ENCODE assay signal across 8 mouse cellular contexts in genomic region chr1:91574208-91574607, GRCm38 (mm10). TPM values are rescaled to one million over a fixed set of nuclear protein-coding genes. Genes with fewer than 3 reads are reported as not detected.
A peak's percentile ranks its signal among the peaks of the same experiment; 100 is the strongest.
DNase-seq lines count a peak whose midpoint lies in the region; ATAC-seq and TF ChIP-seq lines count a peak whose summit lies in the region.

No protein-coding gene starts in this region.

- peak; percentile 64; the same call in 1 of the 2 replicates for TF ChIP-seq CTCF in embryonic fibroblast, embryonic 13.5 days (IDR thresholded peaks at IDR 0.05; ENCODE audit: borderline replicate concordance, insufficient read depth, low read length)
- TF ChIP-seq CTCF in layer of hippocampus, adult 2 months (conservative IDR thresholded peaks at IDR 0.05): peak; percentile 89
- TF ChIP-seq CTCF in thymus, adult 2 months (IDR thresholded peaks at IDR 0.05; ENCODE audit: borderline replicate concordance, control insufficient read depth, extremely low read depth, insufficient read depth, low read length, poor library complexity): no peak

- no peak overlapping the region for H3K27ac ChIP-seq in forebrain, embryonic 11.5 days (ENCODE audit: low read depth, low read length)
- no peak overlapping the region for H3K27ac ChIP-seq in forebrain, embryonic 12.5 days
- no peak overlapping the region for H3K27ac ChIP-seq in embryonic fibroblast, embryonic 13.5 days (ENCODE audit: insufficient read depth, low read length)
- no peak overlapping the region for H3K27ac ChIP-seq in layer of hippocampus, adult 2 months
- H3K27ac ChIP-seq in thymus, adult 2 months (ENCODE audit: control insufficient read depth, insufficient read depth, low read length): no peak overlapping the region

- WGBS in forebrain, embryonic 11.5 days: 70% methylated on average over 3 of the region's 3 CpGs
- WGBS in forebrain, embryonic 12.5 days: 67% methylated on average over 3 of the region's 3 CpGs
- WGBS in thymus, adult 2 months: 73% methylated on average over 3 of the region's 3 CpGs

- no peak overlapping the region for H3K4me2 ChIP-seq in forebrain, embryonic 11.5 days (ENCODE audit: low read depth, low read length, severe bottlenecking)
- H3K4me2 ChIP-seq in forebrain, embryonic 12.5 days: no peak overlapping the region

- ATAC-seq in forebrain, embryonic 11.5 days (replicated peaks; ENCODE audit: low FRiP score): no peak
- ATAC-seq in forebrain, embryonic 12.5 days (ENCODE audit: low FRiP score): no peak

- no peak overlapping the region for H3K4me3 ChIP-seq in forebrain, embryonic 11.5 days (ENCODE audit: low read depth, low read length)
- no peak overlapping the region for H3K4me3 ChIP-seq in forebrain, embryonic 12.5 days (replicated peaks)
- H3K4me3 ChIP-seq in embryonic fibroblast, embryonic 13.5 days (ENCODE audit: insufficient read depth, low read length): no peak overlapping the region
- no peak overlapping the region for H3K4me3 ChIP-seq in layer of hippocampus, adult 2 months
- H3K4me3 ChIP-seq in thymus, adult 2 months (ENCODE audit: control insufficient read depth, insufficient read depth, low read length): no peak overlapping the region

- no peak overlapping the region for H3K9ac ChIP-seq in forebrain, embryonic 11.5 days (ENCODE audit: low read length)
- no peak overlapping the region for H3K9ac ChIP-seq in forebrain, embryonic 12.5 days

- H3K4me1 ChIP-seq in forebrain, embryonic 11.5 days (replicated peaks; ENCODE audit: control insufficient read depth, insufficient read depth, low read length): no peaks in the 10 kb centered on the region
- H3K4me1 ChIP-seq in forebrain, embryonic 12.5 days: no peaks in the 10 kb centered on the region
- H3K4me1 ChIP-seq in embryonic fibroblast, embryonic 13.5 days (ENCODE audit: control insufficient read depth, insufficient read depth, low read length): peaks cover 3% of the 10 kb centered on the region
- H3K4me1 ChIP-seq in thymus, adult 2 months (replicated peaks; ENCODE audit: control insufficient read depth, insufficient read depth, low read length): no peaks in the 10 kb centered on the region

- peak; percentile 66 for DNase-seq in forebrain, embryonic 11.5 days (ENCODE audit: low spot score)
- peak; percentile 46 for DNase-seq in urinary bladder, postnatal 25 days (ENCODE audit: low spot score)
- DNase-seq in urinary bladder, postnatal 10 days (ENCODE audit: low spot score): no peak
- DNase-seq in layer of hippocampus, adult 2 months (ENCODE audit: low spot score in 2 of 2): peak; percentile 23 to 51
- peak; percentile 72 for DNase-seq in lung, postnatal 36 days
- peak; percentile 74 for DNase-seq in thymus, adult 2 months

- TF ChIP-seq POLR2A in embryonic fibroblast, embryonic 13.5 days (IDR thresholded peaks at IDR 0.05; ENCODE audit: low read depth, low read length): no peak
- no peak for TF ChIP-seq POLR2A in thymus, adult 2 months (IDR thresholded peaks at IDR 0.05; ENCODE audit: control insufficient read depth, extremely low read depth, insufficient read depth, low read length, poor library complexity)

- H3K9me3 ChIP-seq in forebrain, embryonic 11.5 days (ENCODE audit: control insufficient read depth, low read length): no peaks in the 10 kb centered on the region
- H3K9me3 ChIP-seq in forebrain, embryonic 12.5 days: no peaks in the 10 kb centered on the region

- H3K36me3 ChIP-seq in forebrain, embryonic 11.5 days (ENCODE audit: control insufficient read depth, insufficient read depth, low read length): no peaks in the 10 kb centered on the region
- H3K36me3 ChIP-seq in forebrain, embryonic 12.5 days (replicated peaks): no peaks in the 10 kb centered on the region
- no peaks in the 10 kb centered on the region for H3K36me3 ChIP-seq in thymus, adult 2 months (ENCODE audit: control insufficient read depth, insufficient read depth, low read length)

- H3K27me3 ChIP-seq in forebrain, embryonic 11.5 days (ENCODE audit: control insufficient read depth, insufficient read depth, low read length): no peaks in the 10 kb centered on the region
- H3K27me3 ChIP-seq in forebrain, embryonic 12.5 days: no peaks in the 10 kb centered on the region
- no peaks in the 10 kb centered on the region for H3K27me3 ChIP-seq in thymus, adult 2 months (ENCODE audit: control insufficient read depth, insufficient read depth, low read length)

RNA-seq across cellular contexts. Expression of gene Asb1, which starts 33.9 kb away (rescaled TPM):
- 11.9 and 12.7 TPM in 2 replicates for polyA plus RNA-seq in forebrain, embryonic 11.5 days (2014; fragmentation: Nextera tagmentation; extraction: Ambion mirVana)
- polyA plus RNA-seq in forebrain, embryonic 12.5 days (2016; fragmentation: Nextera tagmentation; extraction: Ambion mirVana): 17.0 and 17.1 TPM in 2 replicates
- polyA plus RNA-seq in embryonic fibroblast, embryonic 13.5 days (2011; ENCODE audit: insufficient read length, low read depth, missing spikeins): 8.2 and 9.8 TPM in 2 replicates
- total RNA-seq in layer of hippocampus, adult 2 months (2021): 10 to 100 TPM; 32.4 to 40.1 TPM
- 8.7 and 10.4 TPM in 2 replicates for polyA plus RNA-seq in thymus, adult 2 months (2012; rRNA removed)
